Mouse (Mus musculus) inflammation-experienced regulatory T-cells, adult 6 months (primary cell): ENCODE results near the gene Upk2. TPM values are rescaled to one million over a fixed set of nuclear protein-coding genes. Genes with fewer than 3 reads are reported as not detected.
A peak's percentile ranks its signal among the peaks of the same experiment; 100 is the strongest.
"Not testable (repeated sequence)": the region's sequence is repeated elsewhere in the genome, so short reads cannot be mapped to it uniquely, and the experiment has no call there.

Source experiments
- ATAC-seq: one replicate; pipeline ENCODE4 v1.8.0; 2017
- polyA plus RNA-seq, 3 experiments: library from polyadenylated mRNA; unstranded; fragments of 100-300 nt; shearing (Covaris generic); gene quantifications; one replicate each; pipeline ENCODE4 v1.2.1; 2017

Gene Upk2
- polyA plus RNA-seq, 3 experiments from 2014 or later, result not detected

- ATAC-seq, result no peak
These were observed 7.2 kb upstream of the Upk2 start for GRCm38 (mm10) chr9:44461950-44462349.

GRCm38 (mm10) chr9:44457035-44457742, 2.4 kb upstream of the Upk2 start:
- no peak for ATAC-seq

- ATAC-seq, result peak; percentile 77
These were observed 465 bp downstream of the Upk2 start for GRCm38 (mm10) chr9:44454132-44454890.

DNA sequence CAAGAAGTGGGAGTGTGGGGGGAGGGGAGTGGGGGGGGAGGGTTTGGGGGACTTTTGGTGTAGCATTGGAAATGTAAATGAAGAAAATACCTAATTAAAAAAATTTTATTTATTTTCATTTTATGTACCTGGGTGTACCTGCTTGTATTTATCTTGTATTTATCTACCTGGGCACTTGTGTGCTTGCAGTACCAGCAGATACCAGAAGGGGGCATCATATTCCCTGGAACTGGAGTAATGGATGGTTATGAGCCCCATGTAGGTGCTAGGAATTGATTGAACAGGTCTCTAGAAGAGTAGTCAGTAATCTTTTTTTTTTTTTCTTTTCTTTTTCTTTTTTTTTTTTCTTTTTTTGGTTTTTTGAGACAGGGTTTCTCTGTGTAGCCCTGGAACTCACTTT, 4.4 kb downstream of the Upk2 start:
- ATAC-seq, result no peak

DNA sequence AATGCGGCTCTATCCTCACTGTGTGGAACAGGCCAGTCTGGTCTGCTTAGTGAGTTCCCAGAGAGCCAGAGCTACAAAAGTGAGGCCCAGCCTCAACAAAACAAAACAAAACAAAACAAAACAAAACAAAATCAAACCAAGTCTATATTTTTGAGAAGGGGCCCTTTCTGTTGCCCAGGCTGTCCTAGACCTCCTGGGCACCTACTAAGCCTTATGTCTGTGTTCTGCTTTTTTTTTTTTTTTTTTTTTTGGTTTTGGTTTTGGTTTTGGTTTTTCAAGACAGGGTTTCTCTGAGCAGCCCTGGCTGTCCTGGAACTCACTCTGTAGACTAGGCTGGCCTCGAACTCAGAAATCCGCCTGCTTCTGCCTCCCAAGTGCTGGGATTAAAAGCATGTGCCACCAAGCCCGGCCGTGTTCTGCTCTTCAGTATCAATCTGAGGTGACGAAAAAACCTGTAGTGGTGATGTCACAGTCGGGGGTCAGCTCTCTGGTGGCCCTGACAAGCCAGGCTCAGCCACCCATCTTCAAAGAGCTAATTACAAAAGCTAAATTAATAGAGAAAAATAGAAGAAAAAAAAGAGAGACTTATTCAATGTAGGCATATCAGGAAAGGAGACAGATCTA, 10.3 kb downstream of the Upk2 start:
- ATAC-seq, result not testable (repeated sequence)

GRCm38 (mm10) chr9:44440961-44441360, 13.8 kb downstream of the Upk2 start, which contains the start of gene Foxr1:
TSS of gene Foxr1 (minus strand) at chr9:44441136.
- no peak for ATAC-seq

GRCm38 (mm10) chr9:44435747-44436146, 19.0 kb downstream of the Upk2 start:
- ATAC-seq, result no peak

- no peak for ATAC-seq
These were observed 22.1 kb downstream of the Upk2 start for GRCm38 (mm10) chr9:44432577-44433185.

DNA sequence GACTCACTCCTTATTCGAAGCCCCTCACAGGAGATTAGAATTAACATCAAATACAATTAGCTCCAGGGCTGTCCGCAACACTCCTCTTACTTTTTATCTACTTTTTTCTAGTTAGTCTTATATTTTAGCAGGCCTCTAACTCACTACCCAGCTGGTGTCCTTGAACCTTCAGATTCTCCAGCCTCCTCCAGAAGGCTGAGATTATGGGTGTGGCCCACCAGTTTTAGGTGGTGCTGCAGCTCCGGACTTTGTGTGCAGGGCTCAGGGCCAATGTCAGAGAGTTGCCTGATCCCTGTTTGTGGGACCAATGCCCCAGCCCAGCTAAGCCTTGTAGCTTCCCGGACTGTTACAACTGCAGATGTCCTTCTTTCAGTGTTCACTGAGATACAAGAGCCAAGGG, 31.2 kb downstream of the Upk2 start:
- no peak for ATAC-seq

GRCm38 (mm10) chr9:44420280-44420898, 34.4 kb downstream of the Upk2 start:
- no peak for ATAC-seq

GRCm38 (mm10) chr9:44419730-44420129, 35.0 kb downstream of the Upk2 start:
- not testable (repeated sequence) for ATAC-seq

GRCm38 (mm10) chr9:44418519-44419385, 36.0 kb downstream of the Upk2 start, which contains the start of gene Ccdc84:
TSS of gene Ccdc84 (minus strand) at chr9:44418569.
- ATAC-seq, result no peak

DNA sequence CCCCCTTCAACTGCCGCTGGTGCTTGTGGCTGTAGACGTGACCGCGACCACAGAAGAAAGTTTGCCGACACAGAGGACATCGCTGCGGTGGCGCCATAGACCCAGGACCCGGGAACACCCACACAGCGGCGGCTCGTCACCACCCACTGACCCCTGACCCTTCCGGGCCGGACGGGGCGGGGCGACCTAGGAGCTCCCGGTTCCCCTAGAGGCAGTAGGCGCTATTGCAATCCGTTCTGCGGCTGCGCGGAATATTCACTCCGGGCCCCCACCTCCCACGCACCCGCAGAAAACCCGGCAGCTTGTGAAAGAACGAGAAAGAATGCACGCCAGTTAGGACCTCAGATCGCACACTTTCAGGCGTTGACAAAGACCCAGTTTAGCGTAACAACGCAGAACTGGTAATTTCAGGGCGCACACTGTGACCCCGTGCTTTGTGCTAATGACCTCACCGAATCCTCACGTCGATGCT, 36.8 kb downstream of the Upk2 start:
- ATAC-seq, result peak; percentile 88

- ATAC-seq, result peak; percentile 42
These were observed 37.5 kb downstream of the Upk2 start for GRCm38 (mm10) chr9:44417156-44417891.

DNA sequence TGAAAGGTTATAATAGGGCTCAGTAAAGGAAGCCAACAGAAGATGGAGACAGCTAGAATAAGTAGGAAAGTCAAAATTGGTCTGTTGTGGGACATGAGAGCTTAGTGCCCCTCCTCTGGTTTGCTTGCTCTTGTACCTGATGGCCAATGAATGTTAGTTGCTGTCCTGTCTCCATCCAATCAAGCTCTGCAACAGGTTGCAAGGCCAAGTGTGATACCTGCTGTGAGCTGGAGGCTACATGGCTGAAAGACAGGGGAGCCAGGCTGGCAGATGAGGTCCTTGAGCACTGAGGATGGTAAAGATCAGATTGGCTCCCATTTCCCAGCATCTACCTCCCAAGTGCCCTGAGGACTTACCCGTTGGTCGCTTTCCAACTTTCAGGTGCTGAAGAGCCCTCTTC, 42.0 kb downstream of the Upk2 start:
- ATAC-seq, result no peak

DNA sequence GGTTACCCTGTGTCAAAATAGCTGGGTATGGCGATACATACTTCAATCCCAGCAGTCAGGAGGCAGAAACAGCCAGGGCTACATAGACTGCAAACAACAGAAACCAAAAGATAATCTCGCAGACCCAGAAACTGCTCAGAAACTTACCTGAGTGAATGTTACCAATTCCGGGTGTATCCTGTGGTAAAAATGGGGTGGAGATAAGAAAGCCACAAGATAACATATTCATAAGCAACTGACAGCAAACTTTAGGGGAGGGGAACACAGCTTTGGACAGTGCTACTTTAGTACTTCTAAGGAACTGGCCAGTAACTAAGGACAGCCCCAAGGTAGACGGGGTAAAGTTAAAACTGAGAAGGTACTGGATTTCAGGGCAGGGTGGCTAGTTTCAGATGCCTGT, 42.5 kb downstream of the Upk2 start:
- ATAC-seq, result no peak

GRCm38 (mm10) chr9:44411601-44412130, 43.1 kb downstream of the Upk2 start:
- no peak for ATAC-seq

DNA sequence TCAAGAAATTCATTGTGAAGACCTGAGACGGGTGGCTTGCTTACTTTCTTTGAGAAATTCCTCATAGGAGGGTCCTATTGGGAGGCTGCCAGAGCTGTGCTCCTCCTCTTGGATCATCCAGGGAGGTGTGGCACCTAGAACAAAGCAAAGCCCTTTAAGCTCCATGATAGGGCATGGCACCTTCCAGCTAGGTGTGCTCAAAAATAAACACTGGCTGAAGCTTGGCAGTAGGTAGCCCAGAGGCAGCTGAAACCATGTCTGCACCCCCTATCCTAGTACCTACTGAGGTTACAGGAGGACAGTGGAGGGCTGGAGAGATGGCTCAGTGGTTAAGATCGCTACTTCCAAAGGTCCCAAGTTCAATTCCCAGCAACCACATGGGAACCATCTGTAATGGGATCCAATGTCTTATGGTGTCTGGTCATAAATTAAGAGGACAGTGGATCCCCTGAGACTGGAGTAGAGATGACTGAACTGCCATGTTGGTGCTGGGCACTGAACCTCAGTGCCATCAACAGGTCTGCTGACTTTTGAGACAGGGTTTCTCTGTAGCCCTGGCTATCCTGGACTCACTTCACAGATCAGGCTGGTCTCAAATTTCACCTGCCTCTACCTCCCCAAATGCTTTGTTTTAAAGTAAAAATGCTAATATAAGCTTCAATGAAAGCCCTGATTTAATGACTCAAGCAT, 44.0 kb downstream of the Upk2 start:
- ATAC-seq, result no peak

DNA sequence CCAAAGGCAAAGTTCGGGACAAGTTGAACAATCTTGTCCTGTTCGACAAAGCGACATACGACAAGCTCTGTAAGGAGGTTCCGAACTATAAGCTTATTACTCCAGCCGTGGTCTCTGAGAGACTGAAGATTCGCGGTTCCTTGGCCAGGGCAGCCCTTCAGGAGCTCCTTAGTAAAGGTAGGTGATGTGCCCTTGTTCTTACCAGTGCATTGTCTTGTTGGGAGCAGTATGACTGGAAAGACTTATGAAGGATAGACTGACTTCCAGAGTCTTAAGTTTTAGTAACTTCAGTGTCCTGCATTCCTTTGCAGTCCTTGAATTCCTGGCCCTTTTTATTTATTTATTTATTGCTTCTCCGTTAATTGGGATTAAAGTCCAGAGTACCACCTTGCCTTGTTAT, 46.1 kb downstream of the Upk2 start:
- not testable (repeated sequence) for ATAC-seq

GRCm38 (mm10) chr9:44407752-44408097, 47.1 kb downstream of the Upk2 start:
- no peak for ATAC-seq
